Mouse (Mus musculus): ENCODE data around the gene Ms4a8a.
A peak's percentile ranks its signal among the peaks of the same experiment; 100 is the strongest.

The Ms4a8a gene

DNA sequence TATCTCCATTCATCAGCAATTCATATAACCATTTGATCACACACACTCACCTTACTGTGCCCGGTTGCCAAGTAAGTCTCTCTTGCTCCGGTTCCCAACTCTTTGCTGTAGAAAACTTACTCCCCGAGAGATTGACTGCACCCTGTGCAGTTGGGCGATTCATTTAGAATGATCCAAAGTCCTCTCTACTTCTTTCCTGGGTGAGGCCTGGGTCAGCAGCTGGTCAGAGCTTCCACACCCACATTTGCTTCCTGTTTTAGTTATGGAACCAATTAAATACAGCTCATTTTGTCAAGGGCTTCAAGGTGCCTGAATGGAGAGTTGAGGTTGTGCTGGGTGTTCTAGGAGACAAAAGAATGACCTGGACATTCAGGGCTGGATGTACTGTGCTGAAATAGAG, at the start of gene Ms4a8a:
Gene Ms4a8a, minus strand, starts transcription at position 169 of the 400 bp plus-strand sequence.
- no peak for DNase-seq (ENCODE audit: low read depth)

GRCm38 (mm10) chr19:11129702-11130101, 48.8 kb upstream of the Ms4a8a start:
- no peak for DNase-seq (ENCODE audit: low read depth)

GRCm38 (mm10) chr19:11121016-11121420, 40.1 kb upstream of the Ms4a8a start:
- peak; percentile 46 for DNase-seq (ENCODE audit: low read depth)

DNA sequence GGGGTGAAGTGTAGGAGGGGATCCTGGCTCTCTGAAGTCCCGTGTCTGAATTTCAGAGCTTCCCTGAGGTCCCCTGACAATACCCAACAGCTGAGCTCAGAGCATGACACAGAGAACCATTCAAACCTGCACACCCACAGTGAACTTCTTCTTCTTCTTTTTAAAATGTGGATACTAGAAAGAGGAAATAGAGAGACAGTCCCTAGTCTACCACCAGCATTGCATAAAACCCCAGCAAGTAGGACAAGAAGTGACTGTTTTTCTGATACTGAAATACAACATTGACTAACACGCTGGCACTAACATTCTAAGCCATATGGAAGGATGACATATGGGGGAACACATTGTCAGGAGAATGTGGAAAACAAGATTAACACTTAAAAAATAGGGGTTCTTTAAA, 38.4 kb upstream of the Ms4a8a start:
- DNase-seq (ENCODE audit: low read depth): peak; percentile 5

DNA sequence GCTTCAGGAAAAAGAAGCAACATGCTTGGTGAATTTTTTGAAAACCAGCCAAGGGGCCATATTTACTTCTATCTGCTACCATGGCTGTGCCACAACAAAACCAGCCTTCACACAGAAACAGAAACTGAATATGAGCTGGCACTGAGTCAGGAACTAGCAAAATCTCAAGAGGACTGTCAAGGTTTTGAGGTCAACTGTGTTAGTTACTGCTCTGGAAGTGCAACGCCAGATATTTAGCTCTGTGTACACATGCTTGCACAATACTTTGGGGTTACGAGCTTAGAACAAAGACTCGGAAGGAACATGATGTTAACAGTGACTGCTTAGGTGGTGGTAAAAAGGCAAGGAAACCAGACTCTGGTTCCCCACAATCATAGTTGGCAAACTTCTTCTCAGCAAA, 26.8 kb upstream of the Ms4a8a start:
- peak; percentile 14 for DNase-seq (ENCODE audit: low read depth)

DNA sequence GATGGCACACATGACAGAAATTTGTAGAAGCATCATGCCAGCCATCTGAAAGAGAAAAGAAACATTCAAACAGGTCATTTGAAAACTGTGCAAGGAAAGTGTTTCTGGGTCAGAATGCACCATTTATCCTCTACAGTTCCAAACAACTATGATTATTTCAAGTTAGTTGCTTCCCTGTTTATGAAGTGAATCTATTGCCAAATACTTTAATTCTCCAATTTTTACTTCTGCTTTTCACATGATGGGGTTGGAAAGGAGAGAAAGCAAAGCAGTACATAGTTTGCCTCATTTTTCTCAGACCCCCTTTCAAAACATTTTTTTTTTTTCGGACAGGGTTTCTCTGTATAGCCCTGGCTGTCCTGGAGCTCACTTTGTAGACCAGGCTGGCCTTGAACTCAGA, 21.0 kb upstream of the Ms4a8a start:
- DNase-seq (ENCODE audit: low read depth): no peak

DNA sequence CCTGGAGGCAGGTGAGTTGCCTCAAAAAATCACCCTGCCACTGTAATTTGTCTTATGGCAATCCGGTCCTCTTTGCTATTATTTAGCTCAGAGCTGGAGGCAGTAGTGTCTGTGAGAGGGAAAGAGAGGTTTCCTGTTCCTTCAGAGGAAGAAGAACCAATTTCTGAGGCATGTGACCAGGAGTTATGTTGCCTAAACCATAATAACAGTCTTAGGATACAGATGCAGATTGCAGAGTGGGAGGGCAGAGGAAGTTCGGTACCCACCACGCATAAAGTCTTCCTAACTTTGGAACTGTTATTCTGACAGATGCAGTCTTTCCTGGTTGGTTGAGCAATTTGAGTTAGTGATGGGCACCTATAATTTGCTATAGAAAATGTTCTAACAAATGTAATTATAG, 17.5 kb upstream of the Ms4a8a start:
- no peak for DNase-seq (ENCODE audit: low read depth)

GRCm38 (mm10) chr19:11092131-11092530, 11.2 kb upstream of the Ms4a8a start:
- DNase-seq (ENCODE audit: low read depth): peak; percentile 49

DNA sequence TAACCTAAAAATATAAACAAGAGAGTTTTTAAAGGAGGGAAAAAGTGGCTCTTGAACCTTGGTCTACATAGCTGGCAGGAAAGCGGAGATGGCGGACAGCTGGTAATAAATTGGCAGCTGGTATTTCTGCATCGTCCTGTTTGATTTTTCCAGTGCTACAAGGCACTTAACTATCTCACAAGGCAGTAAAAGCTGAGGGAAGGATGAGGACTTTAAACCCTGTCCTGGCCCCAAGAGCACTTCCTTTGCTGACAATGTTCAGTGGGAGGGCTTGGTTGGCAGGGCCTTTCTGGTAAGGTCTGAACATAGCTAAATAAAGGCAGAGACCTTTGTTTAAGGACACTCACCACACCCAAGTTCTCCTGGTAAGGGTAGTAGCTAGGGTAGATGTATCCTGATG, 10.5 kb downstream of the Ms4a8a start:
- no peak for DNase-seq (ENCODE audit: low read depth)

DNA sequence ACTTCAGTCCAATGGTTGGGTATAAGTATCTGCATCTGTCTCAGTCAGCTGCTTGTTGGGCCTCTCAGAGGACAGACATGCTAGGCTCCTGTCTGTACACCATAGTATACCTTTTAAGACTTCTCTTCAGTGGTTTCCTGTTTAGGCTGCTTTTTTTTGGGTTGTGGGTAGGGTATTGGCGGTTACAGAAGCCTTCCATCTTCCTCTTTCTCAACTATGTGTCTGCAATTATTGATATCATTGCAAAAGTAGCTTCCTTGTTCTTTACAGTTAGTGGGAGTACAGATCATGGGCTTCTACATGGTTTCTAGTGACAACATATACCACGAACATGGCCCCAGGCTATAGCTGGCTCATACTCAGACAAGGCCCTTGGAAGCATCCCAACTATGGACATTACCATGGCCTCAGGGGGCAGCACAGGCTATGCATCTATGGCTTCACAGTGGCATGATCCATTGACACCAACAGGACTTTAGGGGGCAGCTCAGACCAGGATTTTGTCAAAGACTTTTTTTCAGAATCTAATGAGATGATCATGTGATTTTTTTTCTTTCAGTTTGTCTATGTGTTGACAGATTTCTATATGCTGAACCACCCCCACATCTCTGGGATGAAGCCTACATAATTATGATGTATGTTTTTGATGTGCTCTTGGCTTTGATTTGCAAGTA, 15.6 kb downstream of the Ms4a8a start:
- DNase-seq (ENCODE audit: low read depth): peak; percentile 64

DNA sequence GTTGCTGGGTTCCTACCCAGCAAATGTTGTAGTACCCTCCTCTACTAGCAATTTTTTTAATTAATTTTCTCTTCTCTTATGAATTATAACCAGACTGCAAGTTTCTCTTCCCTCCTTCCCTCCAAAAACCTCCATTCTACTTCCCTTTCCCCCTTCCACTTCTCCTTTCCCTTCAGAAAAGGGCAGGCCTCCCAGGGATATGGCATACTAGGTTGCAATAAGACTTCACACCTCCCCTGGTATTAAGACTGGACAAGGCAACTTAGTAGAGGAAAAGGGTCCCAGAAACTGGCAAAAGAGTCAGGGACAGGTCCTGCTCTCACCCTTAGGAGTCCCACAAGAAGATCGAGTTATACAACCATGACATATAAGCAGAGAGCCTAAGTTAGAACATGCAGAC, 20.0 kb downstream of the Ms4a8a start:
- DNase-seq (ENCODE audit: low read depth): no peak

GRCm38 (mm10) chr19:11059967-11060366, 20.9 kb downstream of the Ms4a8a start:
- DNase-seq (ENCODE audit: low read depth): no peak

DNA sequence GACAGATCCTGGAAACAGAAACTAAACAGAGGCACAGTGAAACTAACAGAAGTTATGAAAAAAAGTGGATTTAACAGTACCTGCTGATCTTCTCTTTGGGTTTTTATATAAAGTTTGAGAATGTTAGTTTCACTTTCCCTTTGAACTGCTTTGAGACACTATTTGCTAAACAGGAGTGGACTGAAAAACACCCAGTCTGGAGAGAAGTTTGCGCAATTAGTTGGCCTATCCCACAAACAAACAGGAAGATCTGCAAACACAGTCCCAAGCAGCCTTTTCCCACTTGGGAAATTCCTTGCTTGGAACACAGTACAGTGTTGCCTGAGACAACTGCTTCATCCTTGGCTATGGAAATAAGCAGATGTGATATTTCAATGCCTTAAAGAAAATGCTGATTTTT, 25.2 kb downstream of the Ms4a8a start:
- peak; percentile 63 for DNase-seq (ENCODE audit: low read depth)

DNA sequence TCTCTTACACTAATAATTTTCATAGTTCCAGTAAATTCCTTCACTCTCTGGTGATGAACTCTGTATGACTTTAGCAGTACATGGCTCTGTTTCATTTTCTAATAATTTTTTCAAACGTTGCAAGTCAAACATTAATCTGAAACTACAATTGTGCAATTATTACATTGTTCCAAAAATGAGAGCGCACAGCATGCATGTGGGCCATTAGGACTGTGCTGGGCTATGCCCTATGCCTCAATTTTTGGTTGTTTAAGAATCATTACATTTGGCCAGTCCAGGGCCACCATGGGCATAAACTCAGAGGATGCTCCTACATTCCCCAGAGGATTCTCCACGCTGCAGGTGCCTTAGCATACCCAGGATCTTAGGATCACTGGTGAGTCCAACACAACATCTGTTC, 27.6 kb downstream of the Ms4a8a start:
- no peak for DNase-seq (ENCODE audit: low read depth)

DNA sequence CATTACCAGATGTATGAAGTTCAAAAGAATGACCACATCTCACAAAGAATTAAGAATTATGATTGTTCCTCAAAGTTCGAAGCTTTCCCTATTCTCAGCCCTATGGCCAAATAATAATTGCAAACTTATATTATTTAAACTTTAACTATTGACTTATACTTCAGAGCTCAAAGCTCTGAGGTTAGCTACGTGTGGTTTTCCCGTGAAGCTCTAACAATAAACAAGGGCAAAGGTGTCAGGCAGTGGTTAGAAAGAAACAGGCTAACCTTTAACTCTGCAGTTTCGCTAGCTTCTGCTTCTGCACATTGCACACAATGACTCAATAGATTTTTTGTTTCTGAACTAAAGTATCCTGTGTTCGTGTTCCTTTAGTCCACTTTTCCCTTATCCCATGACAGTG, 28.0 kb downstream of the Ms4a8a start:
- DNase-seq (ENCODE audit: low read depth): peak; percentile 63

- peak; percentile 72 for DNase-seq (ENCODE audit: low read depth)
Observed at GRCm38 (mm10) chr19:11050286-11050685, 30.6 kb downstream of the Ms4a8a start.

DNA sequence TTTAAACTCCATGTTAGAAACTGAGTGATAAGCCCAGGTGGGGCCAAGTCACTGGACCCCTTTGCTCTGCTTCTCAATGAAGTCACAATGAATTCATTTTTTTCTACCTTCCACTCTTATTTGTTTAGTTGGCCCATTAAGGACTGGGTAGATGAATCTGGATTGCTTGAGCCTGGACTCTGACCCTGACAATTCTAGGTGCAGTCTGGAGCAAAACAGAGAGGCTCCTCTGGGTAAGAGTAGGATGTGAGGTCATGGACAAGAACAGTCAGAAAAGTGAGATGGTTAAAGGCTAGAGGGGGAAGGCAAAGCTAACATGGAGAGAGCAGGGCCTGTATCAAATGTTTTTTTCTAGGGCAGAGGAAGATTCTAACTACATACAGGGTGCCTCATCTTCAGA, 31.5 kb downstream of the Ms4a8a start:
- peak; percentile 40 for DNase-seq (ENCODE audit: low read depth)

GRCm38 (mm10) chr19:11048503-11048902, 32.4 kb downstream of the Ms4a8a start:
- DNase-seq (ENCODE audit: low read depth): no peak

GRCm38 (mm10) chr19:11048009-11048408, 32.9 kb downstream of the Ms4a8a start:
- DNase-seq (ENCODE audit: low read depth): peak; percentile 74

DNA sequence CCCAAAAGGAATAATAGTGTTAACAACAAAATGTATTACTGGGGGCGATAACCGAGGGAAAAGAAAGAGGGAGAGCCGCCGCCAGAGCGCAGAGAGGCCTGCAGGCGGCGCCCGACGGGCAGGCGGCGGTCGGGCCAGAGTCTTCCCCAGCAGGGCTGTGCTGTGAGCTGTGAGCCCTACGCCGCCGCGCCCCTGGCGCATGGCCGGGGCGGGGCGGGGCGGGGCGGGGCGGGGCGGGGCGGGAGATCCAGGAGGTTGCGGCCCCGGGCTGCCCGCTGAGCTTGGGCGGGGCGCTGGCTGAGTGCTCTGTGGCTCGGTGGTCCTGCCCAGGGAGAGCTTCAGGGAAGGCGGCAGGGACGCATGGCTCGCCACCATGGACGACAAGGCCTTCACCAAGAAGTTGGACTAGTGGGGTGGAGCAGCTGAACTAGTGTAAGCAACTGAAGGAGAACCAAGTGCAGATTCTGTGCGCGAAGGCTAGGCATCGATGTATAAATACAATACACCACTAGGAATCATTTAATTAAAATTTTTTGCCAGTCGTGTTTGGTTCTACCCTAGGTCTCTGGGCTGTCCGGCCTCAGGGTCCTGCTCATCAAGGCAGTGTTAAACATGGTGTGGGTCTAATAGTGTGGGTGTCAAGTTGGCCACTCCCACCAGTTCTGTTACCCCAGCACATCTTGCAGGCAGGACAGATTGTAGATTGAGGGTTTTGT, 35.7 kb downstream of the Ms4a8a start:
- peak; percentile 84 for DNase-seq (ENCODE audit: low read depth)

- DNase-seq (ENCODE audit: low read depth): no peak
Observed at GRCm38 (mm10) chr19:11044671-11044995, 36.3 kb downstream of the Ms4a8a start.

- no peak for DNase-seq (ENCODE audit: low read depth)
Observed at GRCm38 (mm10) chr19:11037570-11037969, 43.3 kb downstream of the Ms4a8a start.

DNA sequence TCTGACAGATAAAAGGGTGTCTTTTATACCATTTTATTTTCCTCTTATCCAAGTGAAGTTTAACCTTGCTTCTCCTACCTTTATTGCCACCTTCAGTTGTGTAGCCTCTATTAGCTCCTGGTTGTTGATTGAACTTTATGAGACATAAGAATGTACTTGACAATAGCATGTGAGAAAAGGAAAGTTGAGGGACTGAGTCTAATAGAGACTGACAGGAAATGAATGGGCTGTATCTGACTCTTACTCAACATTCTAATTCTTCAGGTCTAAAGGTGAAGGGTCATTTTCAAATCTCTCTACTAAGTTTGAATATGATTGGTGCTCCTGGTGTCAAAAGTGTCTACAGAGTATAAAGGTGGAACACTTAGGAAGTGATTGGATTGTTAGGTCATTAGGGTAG, 58.5 kb downstream of the Ms4a8a start:
- DNase-seq (ENCODE audit: low read depth): no peak

DNA sequence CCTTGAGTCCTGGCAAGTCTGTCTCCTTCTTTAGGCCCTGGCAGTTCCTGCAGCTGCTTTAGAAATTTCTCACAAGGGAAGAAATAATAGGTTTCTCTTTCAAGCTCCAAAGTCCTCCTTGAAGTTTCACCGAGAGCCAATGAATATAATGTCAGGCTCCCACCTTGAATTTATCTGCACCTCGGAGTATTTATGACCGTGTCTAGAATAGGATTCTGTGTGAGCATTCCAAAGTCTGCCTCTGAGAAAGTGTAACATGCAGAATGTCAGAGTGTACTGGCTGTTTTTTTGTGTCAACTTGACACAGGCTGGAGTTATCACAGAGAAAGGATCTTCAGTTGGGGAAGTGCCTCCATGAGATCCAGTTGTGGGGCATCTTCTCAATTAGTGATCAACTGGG, 63.0 kb downstream of the Ms4a8a start, which contains the start of gene Ms4a18:
Gene Ms4a18, minus strand, starts transcription at position 141 of the 400 bp plus-strand sequence.
- no peak for DNase-seq (ENCODE audit: low read depth)

All from naive thymus-derived CD4-positive, alpha-beta T cell, adult 2 months (primary cell).